Mouse (Mus musculus): Measurements from ENCODE around the gene Rtn4rl2. TPM values are rescaled to one million over a fixed set of nuclear protein-coding genes. Genes with fewer than 3 reads are reported as not detected.

The Rtn4rl2 gene
- total RNA-seq, 4 experiments from 2014 or later = 63.8 to 85.9 (median 79.0) TPM

DNA sequence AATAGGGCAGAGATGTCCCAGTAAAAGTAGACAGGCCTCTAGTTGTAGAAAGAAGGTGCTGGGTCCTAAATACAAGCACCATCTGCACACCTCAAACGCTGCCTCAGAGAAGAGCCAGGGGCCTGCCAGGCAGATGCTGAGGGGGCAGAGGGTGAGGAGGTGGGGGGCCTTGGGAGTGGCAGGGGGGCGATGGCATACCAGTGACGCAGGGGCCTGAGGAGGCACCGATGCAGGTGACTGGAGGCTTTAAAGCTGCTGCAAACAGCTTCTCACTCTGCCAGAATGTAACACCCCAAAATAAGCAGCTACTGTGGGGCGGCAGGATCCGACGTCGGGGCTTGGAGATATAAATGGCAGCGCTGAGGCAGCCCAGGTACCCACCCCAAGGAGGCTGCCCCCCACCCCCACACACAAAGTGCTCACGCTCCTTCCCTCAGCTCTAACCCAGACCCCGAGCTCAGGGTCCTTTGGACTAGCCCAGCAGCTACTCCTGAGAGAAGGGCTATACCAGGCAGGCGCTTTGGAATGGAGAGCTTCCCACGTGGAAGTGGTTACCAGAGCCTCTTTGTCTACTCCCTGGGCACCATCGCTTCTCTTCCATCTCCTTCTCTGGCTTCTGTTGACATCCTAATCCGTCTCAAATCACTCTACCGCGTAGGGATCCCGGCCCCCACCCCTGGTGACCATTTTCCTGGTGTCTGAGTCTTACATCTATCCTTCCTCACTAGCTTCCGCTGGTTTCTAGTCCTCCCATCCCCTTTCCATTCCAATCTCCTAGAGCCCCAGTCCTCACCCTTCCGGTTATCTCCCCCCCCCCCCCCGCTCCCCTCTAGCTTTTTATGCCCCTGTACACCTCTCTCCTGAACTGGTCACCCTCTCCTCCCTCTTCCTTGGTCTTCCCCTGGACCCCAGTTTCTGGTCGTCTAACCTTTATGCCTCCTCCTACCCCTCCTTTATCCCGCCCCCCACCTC is 1.1 kb downstream of the Rtn4rl2 start:
- DNase-seq (ENCODE audit: low spot score in 2 of 2) = no peak

GRCm38 (mm10) chr2:84884611-84885010 is 1.9 kb downstream of the Rtn4rl2 start:
- no peak for DNase-seq (ENCODE audit: low spot score in 2 of 2)

DNA sequence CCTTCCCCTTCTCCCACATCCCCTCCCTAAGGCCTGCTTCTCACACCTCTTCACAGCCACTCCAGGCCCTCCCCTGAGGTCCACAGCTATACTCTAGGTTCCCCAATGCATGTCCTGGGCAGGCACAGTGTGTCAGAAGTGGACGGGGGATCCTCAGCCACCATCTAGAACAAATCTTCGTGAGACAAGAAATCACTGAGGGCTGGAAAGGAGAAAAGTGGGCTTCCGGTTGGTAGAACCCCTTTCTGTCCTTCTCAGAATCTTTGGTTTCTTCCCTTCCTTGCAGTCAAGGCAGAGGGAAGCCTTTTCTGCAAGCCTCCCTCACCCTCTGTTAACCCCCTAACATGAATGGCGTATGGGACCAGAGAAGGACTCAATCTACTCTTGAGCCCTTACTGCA is 2.6 kb downstream of the Rtn4rl2 start:
- DNase-seq (ENCODE audit: low spot score in 2 of 2) = no peak

DNA sequence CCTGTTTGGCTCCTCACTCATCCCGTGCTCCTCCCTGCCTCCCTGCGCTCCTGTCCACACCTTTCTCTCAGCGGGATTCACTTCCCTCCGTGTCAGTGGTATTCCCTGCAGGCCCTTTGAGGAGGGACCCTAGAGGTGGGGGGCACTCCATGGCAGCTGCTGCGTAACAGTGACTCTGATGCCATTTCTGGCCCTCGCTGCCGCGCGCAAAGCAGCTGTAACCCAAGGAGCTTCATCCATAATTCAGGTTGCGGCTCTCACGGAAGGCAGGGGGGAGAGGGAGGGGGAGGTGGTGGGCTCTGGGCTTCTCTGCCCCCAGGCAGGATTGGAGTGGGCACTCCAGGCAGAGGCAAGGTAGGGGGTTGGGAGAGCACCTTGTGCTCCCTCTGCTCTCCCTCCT is 3.0 kb downstream of the Rtn4rl2 start:
- DNase-seq (ENCODE audit: low spot score in 2 of 2) = no peak

- no peak for DNase-seq (ENCODE audit: low spot score in 2 of 2)
These were observed 3.4 kb downstream of the Rtn4rl2 start for GRCm38 (mm10) chr2:84883084-84883483.

GRCm38 (mm10) chr2:84882606-84883005 is 3.9 kb downstream of the Rtn4rl2 start:
- peak in 1 of 2 experiments; percentile 63 for DNase-seq (ENCODE audit: low spot score in 2 of 2)

DNA sequence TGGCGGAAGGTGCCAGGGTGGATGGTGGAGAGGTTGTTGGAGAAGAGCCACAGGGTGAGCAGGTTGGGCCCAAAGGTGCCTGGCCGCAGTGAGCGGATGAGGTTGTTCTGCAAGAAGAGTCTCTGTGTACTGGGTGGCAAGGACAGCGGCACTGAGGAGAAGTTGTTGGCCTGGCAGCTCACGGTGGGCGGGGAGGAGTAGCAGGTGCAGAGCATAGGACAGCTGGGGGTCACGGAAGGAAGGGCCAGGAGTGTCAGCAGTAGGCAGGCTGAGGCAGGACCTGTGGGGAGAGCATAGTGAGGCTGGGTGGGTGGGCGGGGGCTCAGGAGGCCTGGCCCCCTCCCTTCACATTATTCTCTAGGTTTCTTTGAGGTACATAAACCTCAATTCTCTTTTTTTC is 5.9 kb downstream of the Rtn4rl2 start:
- no peak for DNase-seq (ENCODE audit: low spot score in 2 of 2)

- no peak for DNase-seq (ENCODE audit: low spot score in 2 of 2)
These were observed 10.7 kb downstream of the Rtn4rl2 start for GRCm38 (mm10) chr2:84875842-84876241.

DNA sequence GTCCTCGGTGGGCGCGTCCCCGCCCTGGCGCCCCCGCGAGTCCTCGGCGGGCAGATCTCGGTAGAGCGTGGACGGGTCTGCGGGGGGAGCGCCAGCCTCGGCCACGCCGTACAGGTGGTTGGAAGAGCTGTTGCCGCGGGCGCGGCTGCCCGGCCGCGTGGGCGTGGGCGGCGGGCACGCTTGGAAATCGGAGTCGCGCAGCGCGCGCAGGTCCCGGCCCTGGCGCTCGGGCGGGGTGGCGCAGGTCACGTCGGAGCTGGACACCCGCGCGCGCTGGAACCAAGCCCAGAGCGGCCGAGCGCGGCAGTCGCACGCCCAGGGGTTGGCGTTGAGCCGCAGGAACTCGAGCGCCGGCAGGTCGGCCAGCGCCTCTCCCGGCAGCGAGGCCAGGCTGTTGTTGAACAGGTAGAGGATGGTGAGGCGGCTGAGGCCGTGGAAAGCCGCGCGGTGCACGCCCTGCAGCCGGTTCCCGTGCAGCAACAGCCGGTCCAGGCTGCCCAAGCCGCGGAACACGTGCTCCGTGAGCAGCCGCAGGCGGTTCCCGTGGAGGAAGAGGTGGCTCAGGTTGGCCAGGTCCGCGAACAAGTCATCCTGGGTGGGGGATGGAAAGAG is 14.3 kb downstream of the Rtn4rl2 start:
- DNase-seq (ENCODE audit: low spot score in 2 of 2) = no peak

DNA sequence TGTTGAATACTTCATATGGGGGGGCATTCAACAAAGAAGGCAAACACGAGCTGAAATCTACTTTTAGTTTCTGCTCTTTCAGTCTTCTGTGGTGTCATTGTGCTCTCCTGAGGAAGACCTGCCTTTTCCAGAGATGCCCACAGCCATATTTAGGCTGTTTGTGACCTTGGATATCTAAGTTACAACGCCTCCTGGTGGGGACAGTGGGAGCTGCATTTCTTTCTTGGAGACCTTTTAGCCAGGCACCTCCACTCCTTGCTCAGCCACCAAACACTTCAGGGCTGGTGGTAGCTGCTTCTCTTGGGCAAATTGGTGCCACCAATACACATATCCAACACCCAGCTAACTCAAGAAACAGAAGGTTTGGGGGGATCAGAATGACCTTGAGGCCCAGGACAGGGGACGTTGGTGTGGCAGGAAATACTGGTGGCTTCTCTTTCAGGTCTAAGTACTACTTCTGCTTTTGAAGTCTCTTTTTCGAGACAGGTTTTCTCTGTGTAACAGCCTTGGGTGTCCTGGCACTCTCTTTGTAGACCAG is 15.8 kb downstream of the Rtn4rl2 start:
- no peak for DNase-seq (ENCODE audit: low spot score in 2 of 2)

DNA sequence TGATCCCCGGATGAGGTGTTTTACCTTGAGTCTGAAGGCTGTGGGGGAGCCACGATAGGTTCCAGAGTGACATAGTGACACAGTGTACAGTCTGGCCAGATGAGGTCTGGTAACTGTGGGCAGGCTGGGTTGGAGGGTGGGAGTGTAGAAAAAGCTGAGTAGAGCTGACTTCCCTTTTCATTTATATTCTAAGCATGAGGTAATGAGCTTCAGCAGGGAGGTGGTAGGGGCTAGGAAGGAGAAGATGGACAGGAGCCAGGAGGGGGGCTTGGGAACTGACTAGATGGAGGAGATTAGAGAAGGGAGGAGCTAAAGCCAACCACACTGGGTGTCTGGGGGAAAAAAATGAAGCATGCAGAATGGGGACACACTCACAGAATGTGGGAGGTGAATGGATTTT is 17.5 kb downstream of the Rtn4rl2 start:
- no peak for DNase-seq (ENCODE audit: low spot score in 2 of 2)

GRCm38 (mm10) chr2:84868521-84868943 is 18.0 kb downstream of the Rtn4rl2 start:
- peak in 1 of 2 experiments; percentile 82 for DNase-seq (ENCODE audit: low spot score in 2 of 2)

DNA sequence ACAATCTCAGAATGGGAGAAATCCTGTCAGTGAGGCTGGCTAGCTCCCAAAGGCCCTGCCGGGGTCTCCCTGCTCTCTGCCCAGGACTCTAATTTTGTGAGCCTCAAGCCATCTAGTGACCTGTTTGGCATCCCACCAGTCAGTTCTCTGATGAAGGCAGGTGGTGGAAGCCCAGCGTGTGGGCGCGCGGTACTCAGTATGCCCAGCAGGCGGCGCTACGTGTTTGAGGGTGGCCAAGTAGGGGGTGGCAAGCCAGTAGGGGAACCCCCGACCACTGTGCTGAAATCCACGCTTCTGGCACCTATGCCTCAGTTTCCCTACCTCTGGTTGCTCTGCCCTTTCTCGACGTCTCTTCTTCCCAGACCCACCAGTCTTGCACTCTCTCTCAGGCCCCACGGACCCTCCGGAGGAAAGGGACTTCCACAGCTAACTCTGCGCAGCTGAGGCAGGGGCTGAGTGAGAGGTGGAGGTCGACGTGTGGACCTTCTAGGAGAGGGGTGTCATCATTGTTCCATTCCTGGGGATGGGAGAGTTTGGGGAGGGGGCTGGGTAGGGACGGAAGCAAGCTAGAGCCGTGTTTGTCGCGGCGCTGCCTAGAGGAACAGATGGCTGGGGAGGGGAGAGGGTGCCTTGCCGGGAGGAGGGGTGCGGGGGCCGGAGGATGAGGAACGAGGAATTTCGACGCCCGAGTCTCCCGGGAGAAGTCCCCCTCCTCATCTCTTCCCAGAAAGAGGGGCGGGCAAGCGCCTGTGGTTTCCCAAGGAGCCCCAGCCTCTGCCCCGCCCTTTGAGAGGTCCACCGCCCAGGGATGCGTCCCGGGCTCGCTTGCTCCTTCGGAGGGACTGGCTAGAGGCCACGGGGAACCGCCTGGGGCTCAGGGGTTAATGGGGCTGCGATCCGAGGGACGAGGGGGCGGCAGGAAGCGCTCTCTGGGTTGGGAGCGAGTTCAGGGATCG is 20.6 kb downstream of the Rtn4rl2 start:
- DNase-seq (ENCODE audit: low spot score in 2 of 2) = peak in 1 of 2 experiments; percentile 70

DNA sequence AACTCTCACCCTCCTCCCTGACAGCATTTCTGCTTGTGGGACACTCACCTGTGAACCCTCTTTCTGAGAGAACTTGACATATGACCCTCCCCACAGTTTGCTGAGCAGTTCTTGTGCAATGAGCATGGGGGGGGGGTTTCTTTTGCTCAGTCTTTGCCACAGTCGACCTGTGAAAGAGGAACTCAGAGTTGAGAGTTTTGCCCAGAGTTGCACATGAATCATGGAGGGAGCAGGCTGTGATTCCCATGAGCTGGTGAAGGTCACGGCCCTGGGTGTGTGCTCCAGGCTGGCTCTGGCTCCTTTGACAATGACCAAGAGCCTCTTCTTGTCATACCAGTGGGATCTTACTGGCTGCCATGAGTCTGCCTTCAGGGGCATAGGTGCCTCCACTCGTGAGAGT is 24.3 kb downstream of the Rtn4rl2 start:
- no peak for DNase-seq (ENCODE audit: low spot score in 2 of 2)

- DNase-seq (ENCODE audit: low spot score in 2 of 2) = no peak
These were observed 25.1 kb downstream of the Rtn4rl2 start for GRCm38 (mm10) chr2:84861430-84861829.

GRCm38 (mm10) chr2:84859991-84860780 is 26.3 kb downstream of the Rtn4rl2 start:
- no peak for DNase-seq (ENCODE audit: low spot score in 2 of 2)

DNA sequence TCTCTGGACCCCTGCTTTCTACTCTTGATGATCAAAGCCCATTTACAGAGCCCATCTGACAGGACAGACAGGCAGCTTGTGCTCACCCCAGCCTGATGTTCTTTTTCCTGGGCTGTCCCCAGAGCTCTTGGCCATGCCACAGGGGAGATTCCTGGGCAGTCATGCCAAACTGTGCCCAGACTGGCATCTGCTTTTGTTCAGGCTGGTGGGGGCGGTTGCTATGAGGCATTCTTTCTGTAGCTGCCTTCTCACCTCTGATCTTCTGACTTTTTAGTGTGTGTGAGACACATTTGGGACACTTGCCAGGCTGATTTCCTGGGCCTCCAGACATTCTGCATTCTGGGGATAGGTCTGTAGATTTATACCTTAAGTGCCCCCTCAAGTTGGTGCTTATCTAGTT is 28.0 kb downstream of the Rtn4rl2 start:
- no peak for DNase-seq (ENCODE audit: low spot score in 2 of 2)

DNA sequence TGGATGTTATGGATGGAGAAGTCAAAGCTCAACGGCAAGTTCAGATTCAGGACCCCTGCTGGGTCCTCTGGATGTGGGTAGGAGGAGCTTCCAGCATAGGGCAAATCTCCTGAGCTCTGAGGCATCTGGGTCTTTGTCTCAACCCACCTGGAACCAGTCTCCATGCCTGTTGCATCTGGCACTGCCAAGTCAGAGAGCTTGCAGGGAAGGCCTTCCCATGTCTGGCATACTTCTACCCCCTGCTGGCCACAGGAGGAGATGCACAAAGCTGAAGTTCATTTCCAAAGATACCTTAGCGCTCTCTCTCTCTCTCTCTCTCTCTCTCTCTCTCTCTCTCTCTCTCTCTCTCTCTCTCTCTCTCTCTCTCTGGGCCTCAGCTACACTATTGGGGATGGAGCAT is 30.8 kb downstream of the Rtn4rl2 start:
- DNase-seq (ENCODE audit: low spot score in 2 of 2) = peak; percentile 53 to 58

- no peak for DNase-seq (ENCODE audit: low spot score in 2 of 2)
These were observed 35.1 kb downstream of the Rtn4rl2 start for GRCm38 (mm10) chr2:84851130-84852040.

All from layer of hippocampus, adult 8-10 months (tissue).